Mouse (Mus musculus): Measurements from ENCODE around the gene Rps6ka4. TPM values are rescaled to one million over a fixed set of nuclear protein-coding genes. Genes with fewer than 3 reads are reported as not detected.

The Rps6ka4 gene
- 10 to 100 TPM in 1 of 2 experiments, 1 to 10 TPM in 1; 9.1 to 10.6 TPM for total RNA-seq (2021)
- long read RNA-seq, experiment 1, transcript Rps6ka4-201 (18 exons, 3,105 nt) = major isoform, 36 of 44 reads
- long read RNA-seq, experiment 1, partial matches to known transcripts = 4 of 44 reads
- long read RNA-seq, experiment 1, other reads (novel, unspliced or antisense) = 4 of 44 reads
- long read RNA-seq, experiment 2, transcript Rps6ka4-201 (18 exons, 3,105 nt) = major isoform, 21 of 27 reads
- long read RNA-seq, experiment 2, partial matches to known transcripts = 4 of 27 reads
- long read RNA-seq, experiment 2, other reads (novel, unspliced or antisense) = 1 of 27 reads

DNA sequence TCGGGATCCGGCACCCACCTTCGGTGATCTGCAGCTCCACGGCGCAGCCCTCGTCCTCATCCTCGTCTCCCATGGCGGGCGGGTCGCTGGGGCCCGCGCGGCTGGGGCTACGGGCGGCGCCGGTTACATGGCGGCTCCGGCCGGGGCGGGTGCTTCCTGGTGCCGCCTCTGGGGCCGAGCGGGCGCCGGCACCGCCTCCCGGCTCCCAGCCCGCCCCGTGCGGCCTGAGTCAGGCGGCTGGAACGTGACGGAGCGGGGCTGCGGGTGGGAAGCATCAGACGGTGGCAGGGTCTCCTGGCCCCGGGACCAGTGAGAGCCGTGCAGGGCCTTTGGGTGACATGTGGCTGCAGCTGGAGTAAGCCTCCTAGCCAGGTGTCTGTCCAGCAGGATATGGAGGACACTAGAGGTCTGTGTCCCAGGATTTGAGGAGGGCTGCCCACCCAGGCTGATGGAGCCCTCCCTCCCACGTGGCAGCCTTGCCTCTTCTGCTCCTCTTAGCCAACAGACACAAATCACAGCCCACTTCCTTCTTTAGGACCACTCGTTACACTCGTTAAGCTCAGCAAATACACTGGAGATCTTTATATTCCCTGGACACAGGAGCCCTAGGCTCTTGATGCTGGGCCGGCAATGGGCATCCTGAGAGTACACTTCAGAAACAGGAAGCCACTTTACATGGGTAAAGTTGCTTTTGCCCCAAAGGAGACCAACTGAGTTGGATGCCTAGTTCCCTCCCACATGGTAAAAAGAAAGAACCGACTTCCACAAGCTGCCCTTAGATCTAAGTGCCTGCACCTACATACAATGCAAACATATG, at the start of gene Rps6ka4:
Gene Rps6ka4 (minus strand): TSS at position 162 of the 817 bp plus-strand sequence.
- peak; percentile 57 for DNase-seq (ENCODE audit: low spot score)

DNA sequence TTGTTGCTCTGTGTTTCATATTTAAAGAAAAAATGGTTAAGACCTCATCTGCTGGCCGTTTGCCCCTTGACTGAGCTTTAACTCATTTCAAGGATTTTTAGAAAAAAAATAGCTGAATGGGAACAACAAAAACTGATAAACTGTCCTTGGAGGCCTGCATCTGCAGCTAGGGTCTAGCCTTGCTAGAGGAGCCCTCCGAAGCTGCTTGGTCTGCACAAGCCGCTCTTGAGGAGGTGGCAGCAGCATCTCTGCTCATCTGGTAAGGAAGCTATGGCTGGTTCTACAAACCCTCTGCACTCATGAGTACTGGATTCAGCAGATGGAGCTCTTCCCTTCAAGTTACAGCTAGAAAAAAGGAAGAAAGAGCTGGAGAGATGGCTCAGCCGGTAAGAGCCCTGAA, 37.5 kb upstream of the Rps6ka4 start:
- DNase-seq (ENCODE audit: low spot score) = no peak

- no peak for DNase-seq (ENCODE audit: low spot score)
Measured at GRCm38 (mm10) chr19:6876799-6877198, 36.4 kb upstream of the Rps6ka4 start.

DNA sequence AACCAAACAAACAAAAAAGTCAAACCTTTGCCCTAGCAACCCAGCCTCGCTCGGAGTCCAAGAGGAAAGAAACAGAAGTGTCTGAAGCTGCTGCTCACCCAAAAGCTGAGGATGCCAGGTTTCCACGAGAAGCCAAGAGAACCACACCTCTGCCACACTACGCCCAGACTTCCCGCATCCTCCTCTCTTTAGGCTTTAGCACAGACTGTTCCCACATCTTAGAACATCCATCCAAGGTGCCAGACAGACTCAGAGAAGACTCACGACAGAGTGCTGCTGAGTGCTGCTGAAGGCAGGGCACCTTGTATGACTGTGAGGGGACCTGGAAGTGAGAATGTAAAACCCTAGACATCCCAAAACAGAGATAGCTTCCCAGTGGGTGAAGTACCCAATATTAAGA, 35.4 kb upstream of the Rps6ka4 start:
- no peak for DNase-seq (ENCODE audit: low spot score)

DNA sequence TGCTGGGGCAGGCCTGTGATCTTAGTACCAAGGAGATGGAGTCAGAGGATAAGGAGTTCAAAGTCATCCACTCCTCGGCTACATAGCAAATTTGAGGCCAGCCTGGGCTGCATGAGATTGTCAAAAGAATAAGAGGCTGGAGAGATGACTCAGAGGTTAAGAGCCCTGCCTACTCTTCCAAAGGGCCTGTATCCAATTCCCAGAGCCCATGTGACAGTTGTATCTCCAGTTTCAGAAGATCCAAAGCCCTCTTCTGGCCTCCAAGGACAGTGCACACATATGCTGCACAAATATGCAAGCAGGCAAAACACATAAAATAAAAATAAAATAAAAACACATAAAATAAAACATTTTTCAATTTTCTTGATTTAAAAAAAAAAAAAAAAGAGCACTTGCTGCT, 33.8 kb upstream of the Rps6ka4 start:
- no peak for DNase-seq (ENCODE audit: low spot score)

- no peak for DNase-seq (ENCODE audit: low spot score)
Measured at GRCm38 (mm10) chr19:6872701-6873100, 32.3 kb upstream of the Rps6ka4 start.

GRCm38 (mm10) chr19:6871574-6872271, 31.3 kb upstream of the Rps6ka4 start:
- no peak for DNase-seq (ENCODE audit: low spot score)

GRCm38 (mm10) chr19:6869355-6869754, 28.9 kb upstream of the Rps6ka4 start:
- peak; percentile 54 for DNase-seq (ENCODE audit: low spot score)

- DNase-seq (ENCODE audit: low spot score) = no peak
Measured at GRCm38 (mm10) chr19:6861451-6861850, 21.0 kb upstream of the Rps6ka4 start.

DNA sequence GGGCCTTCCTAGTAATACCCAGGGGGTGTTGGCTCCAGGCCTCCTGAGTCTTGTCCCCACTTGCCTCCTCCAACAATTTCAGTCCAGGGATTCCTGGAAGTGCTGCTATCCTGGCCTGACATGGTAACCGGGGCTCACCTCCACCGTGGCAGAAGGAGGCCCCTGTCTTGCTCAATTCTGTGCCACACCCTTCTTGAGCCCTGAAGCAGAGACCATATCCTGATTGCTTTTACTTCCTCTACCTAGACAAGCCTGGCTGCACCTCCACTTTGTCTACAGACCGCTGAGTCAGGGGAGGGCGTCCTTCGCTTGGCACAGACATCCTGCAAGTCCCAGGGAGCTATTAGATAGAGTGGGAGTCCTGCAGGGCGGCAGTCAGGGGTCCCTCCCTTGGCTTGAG, 20.3 kb upstream of the Rps6ka4 start:
- DNase-seq (ENCODE audit: low spot score) = no peak

DNA sequence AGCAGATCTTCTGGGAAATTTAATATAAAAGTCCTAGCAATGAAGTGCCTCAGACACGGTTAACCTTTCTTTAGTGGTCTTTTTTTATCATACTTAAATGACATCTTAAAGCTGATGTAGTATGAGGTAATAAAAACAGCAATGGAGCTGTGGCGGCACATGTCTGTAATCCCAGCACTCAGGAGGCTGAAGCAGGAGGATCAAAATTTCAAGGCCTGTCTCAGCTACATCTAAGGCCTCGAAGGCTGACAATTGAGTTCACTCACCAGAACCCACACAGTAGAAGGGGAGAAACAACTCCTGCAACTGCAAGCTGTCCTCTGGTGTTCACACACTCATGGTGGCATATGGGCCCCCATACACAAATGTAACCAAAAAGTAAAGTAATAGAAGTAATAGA, 19.5 kb upstream of the Rps6ka4 start:
- no peak for DNase-seq (ENCODE audit: low spot score)

DNA sequence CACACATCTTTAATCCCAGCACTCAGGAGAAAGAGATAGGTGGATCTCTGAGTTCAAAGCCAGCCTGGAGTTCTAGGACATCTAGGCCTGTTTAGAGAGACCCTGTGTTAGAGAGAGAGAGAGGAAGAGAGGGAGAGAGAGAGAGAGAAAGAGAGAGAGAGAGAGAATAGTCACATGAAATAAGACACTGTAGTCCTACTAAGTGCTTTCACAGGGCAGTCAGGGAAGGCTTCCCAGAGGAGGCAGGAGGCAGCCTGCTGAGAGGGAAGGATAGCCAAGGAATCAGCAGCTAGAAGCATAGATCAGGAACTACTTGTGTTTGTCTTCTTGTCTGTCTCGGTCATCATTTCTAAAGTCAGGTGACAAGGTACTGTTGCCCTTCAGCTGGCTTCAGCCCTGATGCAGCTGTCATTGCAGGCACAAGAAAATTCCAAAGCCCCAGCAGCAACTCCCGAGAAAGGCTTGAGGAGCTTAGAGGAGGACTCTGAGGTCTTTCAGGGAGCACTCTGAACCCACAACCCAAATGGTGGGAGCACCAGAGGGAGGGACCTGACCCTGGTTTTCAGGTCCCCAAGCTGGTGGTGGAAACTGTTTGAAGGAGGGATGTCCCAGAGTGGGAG, 18.7 kb upstream of the Rps6ka4 start:
- DNase-seq (ENCODE audit: low spot score) = no peak

DNA sequence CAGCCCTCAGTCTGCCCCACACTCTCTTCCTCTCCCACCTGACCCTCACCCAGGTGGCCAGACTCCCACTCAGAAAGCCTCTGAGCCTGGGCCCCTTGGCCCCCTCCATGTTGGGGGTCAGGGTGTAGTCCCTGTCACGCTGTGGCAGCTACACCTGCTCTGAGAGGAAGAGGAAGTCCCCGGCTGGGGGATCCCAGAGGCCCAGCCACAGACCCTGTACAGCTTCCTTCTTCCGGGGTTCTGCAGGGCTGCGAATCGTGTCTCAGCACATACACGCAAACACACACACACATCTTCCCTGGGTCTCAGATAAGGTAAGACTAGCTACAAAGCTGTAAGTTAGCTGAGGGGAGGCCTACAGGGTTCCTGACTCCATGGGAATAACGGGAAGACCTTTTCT, 17.6 kb upstream of the Rps6ka4 start, which contains the start of gene Ccdc88b:
Gene Ccdc88b (minus strand): TSS at position 181 of the 400 bp plus-strand sequence.
- no peak for DNase-seq (ENCODE audit: low spot score)

- no peak for DNase-seq (ENCODE audit: low spot score)
Measured at GRCm38 (mm10) chr19:6857391-6858005, 17.1 kb upstream of the Rps6ka4 start.

DNA sequence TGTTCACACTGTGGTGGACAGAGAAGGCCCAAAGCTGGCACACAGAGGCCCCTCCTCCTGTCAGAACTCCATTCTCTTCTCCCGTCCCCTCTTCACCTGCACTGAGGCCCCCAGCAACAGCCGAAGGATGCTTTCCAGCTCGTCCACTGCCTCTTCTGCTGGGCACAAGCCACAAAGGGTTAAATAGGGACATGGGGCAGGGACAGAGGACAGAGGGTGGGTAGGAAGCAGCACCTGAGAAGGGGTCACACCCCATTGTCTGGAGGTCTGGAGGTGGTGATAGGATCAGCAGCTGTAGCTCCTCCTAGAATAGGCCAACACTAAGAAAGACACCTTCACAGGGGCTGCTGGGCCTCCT, 16.5 kb upstream of the Rps6ka4 start:
- no peak for DNase-seq (ENCODE audit: low spot score)

DNA sequence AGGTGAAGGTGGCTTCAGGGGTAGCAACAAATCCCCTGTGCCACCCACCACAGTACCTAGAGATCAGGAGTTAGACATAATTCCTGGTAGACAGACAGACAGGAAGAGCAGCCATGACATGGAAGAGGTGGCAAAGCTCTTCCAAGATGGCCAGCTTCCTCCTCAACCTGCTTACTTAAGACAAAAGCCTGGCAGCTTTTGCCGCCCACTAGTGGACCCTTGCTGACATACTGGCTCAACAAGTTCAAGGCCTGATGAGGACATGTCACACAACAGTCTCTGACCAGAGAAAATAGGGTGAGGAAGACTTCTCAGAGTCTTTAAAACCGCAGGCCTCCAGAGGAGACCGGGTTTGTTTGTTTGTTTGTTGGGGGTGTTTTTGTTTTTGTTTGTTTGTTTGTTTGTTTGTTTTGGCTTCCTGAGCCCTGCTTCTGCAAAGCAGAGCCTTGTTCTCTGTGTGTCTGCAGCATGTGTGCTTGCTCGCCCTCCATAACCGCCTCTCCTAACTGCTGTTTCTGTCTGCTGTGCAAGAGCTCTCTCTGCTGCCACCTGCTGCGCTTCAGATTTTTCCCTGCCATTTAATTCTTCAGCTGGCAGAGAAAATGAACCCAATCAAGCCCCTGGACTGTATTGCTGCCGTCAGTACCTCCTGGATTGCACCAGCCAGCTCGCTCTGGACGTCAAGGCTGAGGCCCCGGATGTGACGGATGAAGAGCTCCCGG, 16.0 kb upstream of the Rps6ka4 start:
- no peak for DNase-seq (ENCODE audit: low spot score)

DNA sequence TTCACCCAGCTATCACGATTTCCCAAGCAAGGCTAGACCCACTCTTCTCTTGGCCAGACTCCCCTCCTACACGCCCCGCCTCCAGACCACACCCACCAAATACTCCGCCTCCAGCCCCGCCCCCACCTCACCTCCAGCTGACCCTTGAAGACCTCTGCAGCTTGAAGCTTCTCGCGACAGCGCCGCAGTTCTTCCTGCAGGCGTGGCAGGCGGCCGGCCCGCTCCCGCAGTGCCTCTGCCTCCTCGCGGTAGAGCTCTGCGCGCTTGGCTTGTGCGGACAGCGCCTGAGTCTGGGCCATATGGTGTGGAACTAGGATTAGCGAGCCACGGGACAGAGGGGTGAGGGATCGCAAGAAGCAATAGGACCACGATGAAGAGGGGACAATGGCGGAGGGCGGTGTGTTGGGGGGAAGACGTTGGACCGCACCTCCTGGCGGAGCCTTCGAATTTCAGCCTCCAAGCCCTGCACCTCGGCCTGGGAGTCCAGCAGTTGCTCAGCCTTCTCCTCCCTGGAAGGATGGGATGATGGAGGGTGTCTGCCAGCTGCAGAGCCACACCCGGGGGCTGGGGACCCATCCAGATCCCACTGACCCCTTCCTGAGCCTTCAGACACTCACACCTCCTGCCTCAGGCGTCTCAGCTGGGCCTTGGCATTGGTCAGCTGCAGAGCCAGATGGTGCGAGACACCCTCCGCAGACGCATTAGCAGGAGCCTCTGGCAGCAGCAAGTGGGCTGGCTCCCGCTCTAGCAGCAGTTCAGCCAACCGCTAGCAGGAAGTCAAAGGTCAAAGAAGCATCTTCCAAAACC, 15.0 kb upstream of the Rps6ka4 start:
- DNase-seq (ENCODE audit: low spot score) = peak; percentile 37

- no peak for DNase-seq (ENCODE audit: low spot score)
Measured at GRCm38 (mm10) chr19:6854658-6855057, 14.2 kb upstream of the Rps6ka4 start.

- no peak for DNase-seq (ENCODE audit: low spot score)
Measured at GRCm38 (mm10) chr19:6853903-6854302, 13.5 kb upstream of the Rps6ka4 start.

All from gastrocnemius, adult 18-20 months (tissue).